Mouse (Mus musculus) CH12.LX (cell line): Measurements from ENCODE around the gene Acvr1. TPM values are rescaled to one million over a fixed set of nuclear protein-coding genes. Genes with fewer than 3 reads are reported as not detected.

Experiments used
- DNase-seq: peaks from one replicate; pipeline ENCODE4 v3.0.0-alpha.2; 2013; ENCODE audit errors: extremely low read depth
- H3K27ac ChIP-seq: 2 replicates; pipeline ENCODE4 v1.5.1; 2012; ENCODE audit warnings: low read depth, mild to moderate bottlenecking, control low read depth, moderate library complexity; ENCODE audit not compliant: insufficient read depth
- H3K27me3 ChIP-seq: replicated peaks from 2 replicates; pipeline ENCODE3; 2012; ENCODE audit warnings: inconsistent platforms
- H3K36me3 ChIP-seq, 2 experiments: replicated peaks in 1 of 2; 2 replicates each; pipeline versions ENCODE3 to v1.6.1; 2012; ENCODE audit warnings: inconsistent platforms in 1 of 2, low read length in 1 of 2, mild to moderate bottlenecking in 1 of 2, mixed read lengths in 1 of 2, moderate library complexity in 1 of 2; ENCODE audit not compliant: control insufficient read depth in 1 of 2, insufficient read depth in 1 of 2
- H3K4me1 ChIP-seq, 2 experiments: 2 replicates each; pipeline ENCODE4 v1.6.1; 2012; ENCODE audit warnings: inconsistent platforms in 1 of 2, moderate library complexity in 1 of 2; ENCODE audit not compliant: insufficient read depth in 2 of 2, control insufficient read depth in 1 of 2
- H3K4me2 ChIP-seq: 2 replicates; pipeline ENCODE4 v1.6.1; 2012; ENCODE audit warnings: low read depth, mild to moderate bottlenecking, control low read depth; ENCODE audit not compliant: poor library complexity, insufficient read depth, severe bottlenecking
- H3K4me3 ChIP-seq, 3 experiments: fragments of 150-350 bp in 1 of 3; sonication (generic) in 1 of 3; replicated peaks in 1 of 3; 2 replicates each; pipeline versions ENCODE3 to v1.5.1; 2011 to 2012; ENCODE audit warnings: low read depth in 2 of 3, low read length in 2 of 3, mild to moderate bottlenecking in 2 of 3, moderate library complexity in 2 of 3, control low read depth in 1 of 3, improper control_type of control experiment in 1 of 3, inconsistent platforms in 1 of 3, mixed read lengths in 1 of 3; ENCODE audit not compliant: poor library complexity in 1 of 3
- H3K79me2 ChIP-seq: replicated peaks from 2 replicates; pipeline ENCODE4 v1.6.1; 2012; ENCODE audit warnings: mild to moderate bottlenecking, moderate library complexity; ENCODE audit not compliant: control insufficient read depth, poor library complexity, insufficient read depth, severe bottlenecking; ENCODE audit errors: extremely low read depth
- H3K9ac ChIP-seq: 2 replicates; pipeline ENCODE4 v1.6.1; 2012; ENCODE audit warnings: low read depth, mild to moderate bottlenecking, control low read depth, moderate library complexity; ENCODE audit not compliant: insufficient read depth
- H3K9me3 ChIP-seq: replicated peaks from 2 replicates; pipeline ENCODE3; 2012; ENCODE audit warnings: low read length, inconsistent platforms, mixed read lengths
- CHD1 ChIP-seq: IDR thresholded peaks from 2 replicates; pipeline ENCODE4 v1.6.1; 2012; ENCODE audit warnings: low read depth, low read length, improper control_type of control experiment, inconsistent platforms
- CTCF ChIP-seq, 2 experiments: IDR thresholded peaks in 1 of 2; conservative IDR thresholded peaks in 1 of 2; 2 replicates each; pipeline ENCODE4 v1.5.1; 2011 to 2012; ENCODE audit warnings: low read depth in 2 of 2, low read length in 2 of 2, improper control_type of control experiment in 1 of 2, inconsistent platforms in 1 of 2, mild to moderate bottlenecking in 1 of 2, moderate library complexity in 1 of 2
- E2F4 ChIP-seq: IDR thresholded peaks from 2 replicates; pipeline ENCODE4 v1.6.1; 2011; ENCODE audit warnings: low read depth, low read length, improper control_type of control experiment; ENCODE audit not compliant: insufficient replicate concordance
- ELF1 ChIP-seq: IDR thresholded peaks from 2 replicates; pipeline ENCODE4 v1.6.1; 2014; ENCODE audit warnings: low read depth, mild to moderate bottlenecking, inconsistent platforms, low read length, improper control_type of control experiment
- GABPA ChIP-seq: IDR thresholded peaks from 2 replicates; pipeline ENCODE4 v1.6.1; 2012; ENCODE audit warnings: low read depth, low read length, improper control_type of control experiment, inconsistent platforms; ENCODE audit not compliant: insufficient replicate concordance
- HCFC1 ChIP-seq: IDR thresholded peaks from 2 replicates; pipeline ENCODE4 v1.6.1; 2012; ENCODE audit warnings: low read depth, mild to moderate bottlenecking, inconsistent platforms, low read length, improper control_type of control experiment
- IRF4 ChIP-seq: IDR thresholded peaks from 2 replicates; pipeline ENCODE4 v1.6.1; 2014; ENCODE audit warnings: low read depth, mild to moderate bottlenecking, inconsistent platforms, low read length, improper control_type of control experiment
- KAT2A ChIP-seq: IDR thresholded peaks from 2 replicates; pipeline ENCODE4 v1.6.1; 2012; ENCODE audit warnings: low read length, improper control_type of control experiment, inconsistent platforms; ENCODE audit not compliant: insufficient replicate concordance
- MAFK ChIP-seq: IDR thresholded peaks from 2 replicates; pipeline ENCODE4 v1.6.1; 2011; ENCODE audit warnings: low read length, improper control_type of control experiment; ENCODE audit not compliant: insufficient replicate concordance
- MAX ChIP-seq: IDR thresholded peaks from 2 replicates; pipeline ENCODE4 v1.6.1; 2011; ENCODE audit warnings: low read length, improper control_type of control experiment
- MXI1 ChIP-seq: IDR thresholded peaks from 2 replicates; pipeline ENCODE4 v1.6.1; 2011; ENCODE audit warnings: mild to moderate bottlenecking, low read depth, low read length, improper control_type of control experiment
- NELFE ChIP-seq: IDR thresholded peaks from 2 replicates; pipeline ENCODE4 v1.6.1; 2011; ENCODE audit warnings: low read depth, low read length, improper control_type of control experiment
- NRF1 ChIP-seq: IDR thresholded peaks from 2 replicates; pipeline ENCODE4 v1.6.1; 2014; ENCODE audit warnings: low read depth, mild to moderate bottlenecking, inconsistent platforms, low read length, improper control_type of control experiment, moderate library complexity
- PAX5 ChIP-seq: IDR thresholded peaks from 2 replicates; pipeline ENCODE4 v1.6.1; 2012; ENCODE audit warnings: low read length, inconsistent platforms, mixed read lengths
- POLR2A ChIP-seq: IDR thresholded peaks from 2 replicates; pipeline ENCODE4 v1.6.1; 2011; ENCODE audit warnings: low read depth, mild to moderate bottlenecking, improper control_type of control experiment, low read length
- POLR2AphosphoS2 ChIP-seq: IDR thresholded peaks from 2 replicates; pipeline ENCODE4 v1.6.1; 2011; ENCODE audit warnings: low read depth, low read length, improper control_type of control experiment
- RCOR1 ChIP-seq: conservative IDR thresholded peaks from 2 replicates; pipeline ENCODE4 v1.6.1; 2012; ENCODE audit warnings: low read depth, mild to moderate bottlenecking, inconsistent platforms, low read length, improper control_type of control experiment
- SMC3 ChIP-seq: IDR thresholded peaks from 2 replicates; pipeline ENCODE4 v1.6.1; 2011; ENCODE audit warnings: low read depth, low read length, improper control_type of control experiment
- TBP ChIP-seq: conservative IDR thresholded peaks from 2 replicates; pipeline ENCODE4 v1.6.1; 2011; ENCODE audit warnings: low read depth, low read length, improper control_type of control experiment
- USF1 ChIP-seq: IDR thresholded peaks from 2 replicates; pipeline ENCODE4 v1.6.1; 2014; ENCODE audit warnings: low read depth, mild to moderate bottlenecking, inconsistent platforms, low read length, improper control_type of control experiment
- USF2 ChIP-seq: conservative IDR thresholded peaks from 2 replicates; pipeline ENCODE4 v1.6.1; 2011; ENCODE audit warnings: low read depth, low read length, improper control_type of control experiment
- ZKSCAN1 ChIP-seq: IDR thresholded peaks from 2 replicates; pipeline ENCODE4 v1.6.1; 2012; ENCODE audit warnings: low read depth, inconsistent platforms, low read length, improper control_type of control experiment, borderline replicate concordance
- dilution Hi-C: fragments of 300-500 bp; cut with MboI; formaldehyde crosslinking; loops from 2 replicates; pipeline ENCODE4 v1.14.3; 2020; ENCODE audit warnings: low sequenced_read_pairs; ENCODE audit not compliant: extremely low pct_unique_long_range_greater_than_20kb, extremely low pct_ligation_motif_present
- in situ Hi-C: fragments of 300-500 bp; cut with MboI; formaldehyde crosslinking; loops from 3 replicates; pipeline ENCODE4 v1.14.3; 2019; ENCODE audit warnings: low sequenced_read_pairs, low pct_ligation_motif_present, low pct_unique_long_range_greater_than_20kb, mixed read lengths
- polyA plus RNA-seq: library from polyadenylated mRNA; unstranded; fragments of >175 nt; gene quantifications from 2 replicates; pipeline ENCODE4 v1.2.1, GENCODE M21; 2012; ENCODE audit warnings: low read depth; ENCODE audit not compliant: insufficient read length
- total RNA-seq, 2 experiments: library from RNA; depleted of rRNA; stranded (reverse); fragments of 300-350 nt in 1 of 2; fragments of >200 nt in 1 of 2; gene quantifications; 2 replicates each; pipeline ENCODE4 v1.2.3; 2012 to 2014

Acvr1 gene
- total and polyA plus RNA-seq, 3 experiments: not detected

DNA sequence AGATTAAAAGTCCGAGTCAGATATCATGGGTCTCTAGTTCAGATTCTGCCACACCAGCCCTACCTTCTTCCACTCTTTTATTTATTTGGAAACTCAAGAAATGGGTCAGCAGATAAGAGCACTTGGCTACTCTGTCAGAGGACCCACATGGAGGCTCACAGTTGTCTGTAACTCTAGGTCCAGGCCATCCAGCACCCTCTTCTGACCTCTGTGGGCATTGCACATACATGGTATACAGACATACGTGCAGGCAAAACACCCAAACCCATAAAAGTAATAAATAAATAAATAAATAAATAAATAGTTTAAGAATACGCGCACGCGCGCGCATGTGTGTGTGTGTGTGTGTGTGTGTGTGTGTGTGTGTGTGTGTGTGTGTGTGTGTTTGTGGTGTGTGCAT is 47.9 kb upstream of the Acvr1 start:
- in situ Hi-C loops: no loop called here
- no peak for TF ChIP-seq HCFC1
- TF ChIP-seq USF1: no peak
- no peak for TF ChIP-seq POLR2A
- TF ChIP-seq MXI1: no peak
- no peak for TF ChIP-seq PAX5
- no peak for TF ChIP-seq E2F4
- no peak for TF ChIP-seq TBP
- no peak for TF ChIP-seq SMC3
- TF ChIP-seq CTCF (conservative IDR thresholded peaks at IDR 0.05 in 1 of 2, IDR thresholded peaks at IDR 0.05 in 1 of 2; ENCODE audit: low read depth in 2 of 2, low read length in 2 of 2): no peak
- TF ChIP-seq NELFE: no peak
- TF ChIP-seq, all 38 proteins: peak for 0
- H3K79me2 ChIP-seq: no peaks in the 10 kb centered on the region
- H3K36me3 ChIP-seq: no peaks in the 10 kb centered on the region
- no peak overlapping the region for H3K4me3 ChIP-seq
- H3K27me3 ChIP-seq: no peaks in the 10 kb centered on the region
- no peak for DNase-seq
- H3K27ac ChIP-seq: no peak overlapping the region
- peaks cover 19% of the 10 kb centered on the region for H3K9me3 ChIP-seq
- H3K4me2 ChIP-seq: no peak overlapping the region
- dilution Hi-C loops: no loop called here
- H3K9ac ChIP-seq: no peak overlapping the region
- no peaks in the 10 kb centered on the region for H3K4me1 ChIP-seq

DNA sequence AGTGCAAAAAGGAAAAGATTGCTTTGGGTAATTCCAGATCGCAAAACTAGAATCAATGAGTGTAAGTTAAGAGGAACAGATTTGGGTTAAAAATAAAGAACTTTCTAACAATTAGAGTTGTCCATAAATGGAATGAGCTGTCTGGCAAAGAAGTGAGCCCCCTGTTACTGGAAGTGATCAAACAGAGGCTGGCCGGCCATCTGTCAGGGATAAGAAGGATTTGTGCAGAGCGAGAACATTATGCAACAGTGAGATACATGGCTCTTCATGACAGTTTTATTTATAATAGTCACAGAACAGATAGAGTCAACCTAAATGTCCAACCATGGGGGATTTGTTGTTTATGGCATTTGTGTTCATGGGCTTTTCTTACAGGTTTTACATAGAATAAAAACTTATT is 46.8 kb upstream of the Acvr1 start:
- Histone ChIP-seq H3K9me3 (peaks cover 19% of the 10 kb centered on the region), H3K4me1 (no peaks in the 10 kb centered on the region), H3K4me2 (no peak overlapping the region), H3K27me3 (no peaks in the 10 kb centered on the region), H3K4me3 (no peak overlapping the region), H3K36me3 (no peaks in the 10 kb centered on the region), H3K27ac (no peak overlapping the region), H3K9ac (no peak overlapping the region), H3K79me2 (no peaks in the 10 kb centered on the region)
- in situ Hi-C loops (no loop called here), dilution Hi-C loops (no loop called here)
- no peak for DNase-seq
- TF ChIP-seq MAFK (no peak), IRF4 (no peak)

DNA sequence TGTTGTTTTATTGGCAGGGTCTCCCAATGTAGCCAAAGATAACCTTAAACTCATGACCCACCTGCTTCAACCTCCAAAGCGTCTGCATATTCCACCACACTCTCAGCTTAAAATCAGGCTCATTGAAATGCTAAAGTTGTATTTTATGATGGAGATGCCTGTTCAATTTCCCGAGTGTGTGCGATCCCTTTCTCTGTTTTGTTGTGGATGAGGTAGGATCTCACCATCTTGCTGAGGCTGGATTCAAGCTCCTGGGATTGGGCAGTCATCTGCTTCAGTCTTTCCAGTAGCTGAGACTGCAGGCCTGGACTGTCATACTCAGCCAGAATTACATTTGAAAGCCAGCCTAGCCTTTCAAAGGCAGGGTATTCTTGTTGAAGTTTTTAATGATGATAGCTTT is 37.8 kb upstream of the Acvr1 start:
- H3K36me3 ChIP-seq: no peaks in the 10 kb centered on the region
- H3K4me3 ChIP-seq: no peak overlapping the region
- H3K27me3 ChIP-seq: no peaks in the 10 kb centered on the region
- no peaks in the 10 kb centered on the region for H3K4me1 ChIP-seq
- H3K27ac ChIP-seq: no peak overlapping the region
- TF ChIP-seq ELF1 (no peak), RCOR1 (no peak), USF2 (no peak), IRF4 (no peak), GABPA (no peak), CHD1 (no peak), KAT2A (no peak), TBP (no peak), E2F4 (no peak), PAX5 (no peak), HCFC1 (no peak), POLR2AphosphoS2 (no peak), NRF1 (no peak), ZKSCAN1 (no peak), MAX (no peak)
- no peaks in the 10 kb centered on the region for H3K79me2 ChIP-seq
- in situ Hi-C loops (no loop called here), dilution Hi-C loops (no loop called here)
- no peak for DNase-seq
- no peak overlapping the region for H3K9ac ChIP-seq
- no peak overlapping the region for H3K4me2 ChIP-seq
- peaks cover 18% of the 10 kb centered on the region for H3K9me3 ChIP-seq
